Mouse (Mus musculus) kidney, adult 2 months (tissue): ENCODE results near the gene Gm49027.

Experiments
- CTCF ChIP-seq: fragments of 200-500 bp; conservative IDR thresholded peaks from 2 replicates; pipeline ENCODE4 v1.5.1; 2011; ENCODE audit warnings: low read depth, mild to moderate bottlenecking, control low read depth, low read length, moderate library complexity, mixed read lengths; ENCODE audit not compliant: insufficient read depth, insufficient read length
- POLR2A ChIP-seq: fragments of 200-500 bp; IDR thresholded peaks from one replicate; pipeline ENCODE4 v1.6.1; 2011; ENCODE audit warnings: low read depth, low read length, control low read depth

- no peak for TF ChIP-seq CTCF
- TF ChIP-seq POLR2A = no peak
Observed at GRCm38 (mm10) chr5:123573362-123573761, 48.1 kb upstream of the Gm49027 start.
